Mouse (Mus musculus): ENCODE data around the gene Gm28038.

- TF ChIP-seq CTCF (IDR thresholded peaks at IDR 0.05; ENCODE audit: borderline replicate concordance, extremely low read depth, insufficient read depth, insufficient read length) = no peak
- no peak for TF ChIP-seq POLR2A (IDR thresholded peaks at IDR 0.05; ENCODE audit: borderline replicate concordance, extremely low read depth, insufficient read depth, insufficient read length, poor library complexity, severe bottlenecking)
Observed at GRCm38 (mm10) chr2:30251417-30252104, 29.3 kb upstream of the Gm28038 start.
